Mouse (Mus musculus): ENCODE data around the gene Lrrc3c. TPM values are rescaled to one million over a fixed set of nuclear protein-coding genes. Genes with fewer than 3 reads are reported as not detected.

Lrrc3c gene
- polyA plus RNA-seq, 1 experiment = not detected

GRCm38 (mm10) chr11:98597363-98597762 lies 728 bp upstream of the Lrrc3c start:
- no peak for TF ChIP-seq GATA1 (IDR thresholded peaks at IDR 0.05; ENCODE audit: low read length)

- no peak for TF ChIP-seq GATA1 (IDR thresholded peaks at IDR 0.05; ENCODE audit: low read length)
Observed at GRCm38 (mm10) chr11:98598851-98599290, 780 bp downstream of the Lrrc3c start.

GRCm38 (mm10) chr11:98599291-98599690 lies 1.2 kb downstream of the Lrrc3c start:
- no peak for TF ChIP-seq GATA1 (IDR thresholded peaks at IDR 0.05; ENCODE audit: low read length)

GRCm38 (mm10) chr11:98602090-98602690 lies 4.1 kb downstream of the Lrrc3c start:
- TF ChIP-seq GATA1 (IDR thresholded peaks at IDR 0.05; ENCODE audit: low read length) = no peak

GRCm38 (mm10) chr11:98603953-98604352 lies 5.9 kb downstream of the Lrrc3c start:
- TF ChIP-seq GATA1 (IDR thresholded peaks at IDR 0.05; ENCODE audit: low read length) = no peak

- TF ChIP-seq GATA1 (IDR thresholded peaks at IDR 0.05; ENCODE audit: low read length) = no peak
Observed at GRCm38 (mm10) chr11:98606763-98607162, 8.7 kb downstream of the Lrrc3c start.

- TF ChIP-seq GATA1 (IDR thresholded peaks at IDR 0.05; ENCODE audit: low read length) = no peak
Observed at GRCm38 (mm10) chr11:98620791-98621190, 22.7 kb downstream of the Lrrc3c start.

- TF ChIP-seq GATA1 (IDR thresholded peaks at IDR 0.05; ENCODE audit: low read length) = no peak
Observed at GRCm38 (mm10) chr11:98625611-98626410, 27.7 kb downstream of the Lrrc3c start, which contains the start of the genes Gm12355 and Gsdma3. TSS of gene Gm12355 (minus strand) at chr11:98625661. TSS of gene Gsdma3 (plus strand) at chr11:98626360.

GRCm38 (mm10) chr11:98628706-98629105 lies 30.6 kb downstream of the Lrrc3c start:
- TF ChIP-seq GATA1 (IDR thresholded peaks at IDR 0.05; ENCODE audit: low read length) = no peak

- no peak for TF ChIP-seq GATA1 (IDR thresholded peaks at IDR 0.05; ENCODE audit: low read length)
Observed at GRCm38 (mm10) chr11:98630646-98631045, 32.6 kb downstream of the Lrrc3c start.

GRCm38 (mm10) chr11:98637501-98637900 lies 39.4 kb downstream of the Lrrc3c start:
- TF ChIP-seq GATA1 (IDR thresholded peaks at IDR 0.05; ENCODE audit: low read length) = no peak

GRCm38 (mm10) chr11:98640091-98640490 lies 42.0 kb downstream of the Lrrc3c start:
- TF ChIP-seq GATA1 (IDR thresholded peaks at IDR 0.05; ENCODE audit: low read length) = no peak

GRCm38 (mm10) chr11:98644757-98645156 lies 46.7 kb downstream of the Lrrc3c start:
- no peak for TF ChIP-seq GATA1 (IDR thresholded peaks at IDR 0.05; ENCODE audit: low read length)

GRCm38 (mm10) chr11:98645946-98646345 lies 47.9 kb downstream of the Lrrc3c start:
- no peak for TF ChIP-seq GATA1 (IDR thresholded peaks at IDR 0.05; ENCODE audit: low read length)

- TF ChIP-seq GATA1 (IDR thresholded peaks at IDR 0.05; ENCODE audit: low read length) = no peak
Observed at GRCm38 (mm10) chr11:98646459-98646858, 48.4 kb downstream of the Lrrc3c start, which contains the start of gene Gsdma2. TSS of gene Gsdma2 (plus strand) at chr11:98646759.

Other genes starting within 250 kb of the Lrrc3c start
- gene Ppp1r1b, start 249.9 kb upstream of the Lrrc3c start, polyA plus RNA-seq (2012) = not detected in 2 replicates
- gene Stard3, start 239.9 kb upstream of the Lrrc3c start, polyA plus RNA-seq (2012) = 25.4 and 31.5 TPM in 2 replicates
- gene Tcap, start 214.5 kb upstream of the Lrrc3c start, polyA plus RNA-seq (2012) = not detected in 2 replicates
- gene Pnmt, start 211.8 kb upstream of the Lrrc3c start, polyA plus RNA-seq (2012) = not detected in 2 replicates
- gene Pgap3, start 197.8 kb upstream of the Lrrc3c start, polyA plus RNA-seq (2012) = 11.3 and 13.7 TPM in 2 replicates
- not detected in 2 replicates for gene Erbb2, start 185.8 kb upstream of the Lrrc3c start, polyA plus RNA-seq (2012)
- 35.2 and 51.4 TPM in 2 replicates for gene Mien1, start 159.3 kb upstream of the Lrrc3c start, polyA plus RNA-seq (2012)
- not detected in 2 replicates for gene Grb7, start 151.9 kb upstream of the Lrrc3c start, polyA plus RNA-seq (2012)
- not detected in 2 replicates for gene Ikzf3, start 52.3 kb upstream of the Lrrc3c start, polyA plus RNA-seq (2012)
- gene Zpbp2, start 47.2 kb upstream of the Lrrc3c start, polyA plus RNA-seq (2012) = 0.35 and 0.39 TPM in 2 replicates
- 38.2 and 44.7 TPM in 2 replicates for gene Ormdl3, start 10.9 kb upstream of the Lrrc3c start, polyA plus RNA-seq (2012)
- not detected in 2 replicates for gene Gm12355, start 27.4 kb downstream of the Lrrc3c start, polyA plus RNA-seq (2012)
- 0.04 TPM in 1 of 2 replicates, not detected in the other for gene Gsdma3, start 28.1 kb downstream of the Lrrc3c start, polyA plus RNA-seq (2012)
- gene Gsdma2, start 48.5 kb downstream of the Lrrc3c start, polyA plus RNA-seq (2012) = not detected in 2 replicates
- gene Gsdma, start 66.1 kb downstream of the Lrrc3c start, polyA plus RNA-seq (2012) = 0.04 TPM in 2 replicates
- gene Psmd3, start 84.3 kb downstream of the Lrrc3c start, polyA plus RNA-seq (2012) = 253 TPM in 2 replicates
- gene Csf3, start 103.0 kb downstream of the Lrrc3c start, polyA plus RNA-seq (2012) = not detected in 2 replicates
- gene Med24, start 131.1 kb downstream of the Lrrc3c start, polyA plus RNA-seq (2012) = 78.9 and 103 TPM in 2 replicates
- 30.8 and 40.6 TPM in 2 replicates for gene Thra, start 142.3 kb downstream of the Lrrc3c start, polyA plus RNA-seq (2012)
- gene Nr1d1, start 177.0 kb downstream of the Lrrc3c start, polyA plus RNA-seq (2012) = 3.1 and 3.5 TPM in 2 replicates
- 42.1 and 53.0 TPM in 2 replicates for gene Msl1, start 197.2 kb downstream of the Lrrc3c start, polyA plus RNA-seq (2012)
- 42.8 and 43.0 TPM in 2 replicates for gene Casc3, start 206.6 kb downstream of the Lrrc3c start, polyA plus RNA-seq (2012)
- gene Rapgefl1, start 238.5 kb downstream of the Lrrc3c start, polyA plus RNA-seq (2012) = 0.12 and 0.19 TPM in 2 replicates